Mouse (Mus musculus): ENCODE measurements at regions not wholly inside any gene's neighbourhood (a gene's known extent, or its start where the extent isn't known, plus 50 kb on each side); places are given as distances from the start of the nearest gene placed in this dataset.
A peak's percentile ranks its signal among the peaks of the same experiment; 100 is the strongest.

DNA sequence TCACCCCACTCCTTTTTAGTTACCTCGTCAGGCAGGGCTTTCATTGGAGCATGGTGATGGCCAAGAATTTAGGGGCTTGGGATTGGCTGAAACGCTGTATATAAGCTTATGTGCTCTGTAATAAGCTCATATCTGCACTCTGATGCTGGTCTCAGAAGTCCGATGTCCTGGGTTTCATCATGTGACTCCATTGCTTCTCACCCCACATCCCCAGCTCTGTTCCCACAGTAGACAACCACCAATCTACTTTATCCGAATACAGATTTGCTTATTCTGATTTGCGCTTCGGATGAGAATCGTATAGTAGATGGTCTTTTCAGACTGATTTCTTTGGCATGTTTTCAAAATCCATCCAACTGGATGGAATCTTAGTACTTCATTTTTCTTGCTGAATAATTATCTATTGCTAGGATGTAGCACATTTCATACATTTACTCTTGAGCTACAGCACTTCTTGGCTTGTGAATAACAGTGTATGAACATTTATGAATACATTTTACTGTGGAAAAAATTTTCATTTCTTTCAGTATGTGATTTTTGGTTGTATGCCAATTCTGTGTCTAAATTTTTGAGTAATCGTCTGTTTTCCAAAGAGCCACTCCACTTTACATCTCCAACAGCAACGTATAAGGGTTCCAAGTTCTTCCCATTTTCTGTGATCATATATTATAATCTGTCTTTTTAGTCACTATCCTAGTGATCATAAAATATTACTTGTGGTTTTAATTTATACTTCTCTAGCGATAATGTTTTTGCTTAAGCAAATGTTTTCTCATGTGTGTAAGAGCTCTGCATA, 185.7 kb downstream of the Hace1 start:
- DNase-seq (ENCODE audit: low spot score in 2 of 2), result no peak

DNA sequence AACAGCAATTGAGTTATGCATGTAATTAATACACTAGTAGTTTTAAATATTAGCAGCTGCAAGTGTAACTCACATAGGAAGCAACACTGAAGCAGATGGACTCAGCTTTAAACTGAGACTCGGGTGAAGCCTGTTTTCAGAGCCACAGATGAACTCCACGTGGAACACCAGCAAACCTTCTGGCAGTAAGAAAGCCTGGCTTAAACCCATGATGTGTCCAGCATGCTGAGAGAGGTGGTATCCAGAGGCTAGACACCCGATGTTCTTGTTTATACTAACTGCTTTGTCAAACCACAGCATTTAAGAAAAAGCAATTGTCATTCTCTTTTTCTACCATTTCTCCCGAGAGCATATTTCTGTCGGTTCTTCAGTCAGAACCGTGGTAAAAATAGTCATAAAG, 202.1 kb downstream of the Hace1 start:
- no peak for DNase-seq (ENCODE audit: low spot score in 2 of 2)

DNA sequence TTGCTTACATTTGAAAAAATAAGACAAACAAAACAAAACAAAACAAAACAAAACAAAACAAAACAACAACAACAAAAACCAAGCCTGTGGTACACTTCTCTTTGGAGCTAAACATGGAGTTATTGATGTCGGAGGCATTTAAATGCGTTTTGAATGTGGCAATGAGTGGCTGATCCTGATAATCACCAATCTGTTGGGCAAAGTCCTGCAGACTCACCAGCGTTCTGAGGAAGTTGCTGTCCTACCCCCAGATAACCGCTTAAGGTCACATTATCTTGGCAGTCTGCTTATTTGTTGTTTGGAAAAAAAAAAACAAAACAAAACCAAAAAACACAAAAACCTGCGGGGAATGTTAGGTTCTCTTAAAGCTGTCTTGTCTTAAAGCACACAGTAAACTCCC, 205.4 kb downstream of the Hace1 start:
- no peak for DNase-seq (ENCODE audit: low spot score in 2 of 2)

DNA sequence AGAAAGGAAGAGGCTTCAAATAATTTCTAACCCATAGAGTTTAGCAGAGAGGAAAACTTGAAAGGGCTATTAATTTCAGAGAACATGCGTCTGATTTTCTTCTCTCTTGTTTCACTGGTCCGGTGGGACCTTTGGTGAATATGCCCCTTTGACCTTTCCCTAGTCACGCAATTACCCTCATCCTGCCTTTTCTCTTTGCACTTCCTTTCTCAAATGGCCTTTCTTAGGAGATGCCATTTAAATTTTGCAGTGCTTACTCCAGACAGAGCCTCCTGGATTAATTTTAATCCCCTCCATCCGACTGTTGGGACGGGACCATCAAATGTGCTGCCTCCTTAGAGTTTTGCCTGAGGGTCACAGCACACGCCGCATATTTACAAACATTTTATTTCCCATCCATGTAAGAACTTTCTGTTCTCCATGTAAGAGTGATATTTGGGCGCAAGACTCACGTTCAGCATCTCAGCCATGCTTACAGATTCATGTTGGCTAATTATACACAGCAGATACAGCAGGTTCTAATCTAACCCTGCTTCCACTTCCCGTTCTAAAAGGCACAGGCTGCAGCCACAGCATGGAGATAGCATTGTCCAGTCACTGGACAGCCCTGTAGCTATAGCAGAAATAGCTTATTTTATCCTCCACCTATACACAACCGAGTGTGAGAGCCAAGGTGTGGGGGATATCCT, 206.0 kb downstream of the Hace1 start:
- DNase-seq (ENCODE audit: low spot score in 2 of 2), result no peak

- DNase-seq (ENCODE audit: low spot score in 2 of 2), result no peak
Measured at GRCm38 (mm10) chr10:45784150-45784479, 206.5 kb downstream of the Hace1 start.

- DNase-seq (ENCODE audit: low spot score in 2 of 2), result no peak
Measured at GRCm38 (mm10) chr10:45784575-45784974, 206.9 kb downstream of the Hace1 start.

- DNase-seq (ENCODE audit: low spot score in 2 of 2), result no peak
Measured at GRCm38 (mm10) chr10:45788356-45788755, 210.7 kb downstream of the Hace1 start.

DNA sequence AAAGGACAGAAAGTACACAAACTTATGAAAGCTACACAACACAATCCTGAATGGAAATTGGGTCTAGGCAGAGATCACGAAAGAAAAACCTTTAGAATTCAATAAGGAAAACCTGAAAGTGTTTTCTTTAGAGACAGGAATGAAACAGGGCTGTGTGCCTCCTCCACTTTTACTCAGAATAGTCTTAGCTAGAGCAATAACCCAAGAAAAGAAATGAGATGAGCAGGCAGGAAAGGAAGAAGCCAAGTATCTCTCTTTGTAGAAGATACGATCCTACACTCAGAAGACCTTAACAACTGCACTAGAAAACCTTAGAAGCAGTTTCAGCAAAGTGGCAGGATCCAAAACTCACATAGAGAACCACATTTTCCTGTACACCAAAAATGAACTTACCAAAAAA, 218.0 kb downstream of the Hace1 start:
- DNase-seq (ENCODE audit: low spot score in 2 of 2), result no peak

DNA sequence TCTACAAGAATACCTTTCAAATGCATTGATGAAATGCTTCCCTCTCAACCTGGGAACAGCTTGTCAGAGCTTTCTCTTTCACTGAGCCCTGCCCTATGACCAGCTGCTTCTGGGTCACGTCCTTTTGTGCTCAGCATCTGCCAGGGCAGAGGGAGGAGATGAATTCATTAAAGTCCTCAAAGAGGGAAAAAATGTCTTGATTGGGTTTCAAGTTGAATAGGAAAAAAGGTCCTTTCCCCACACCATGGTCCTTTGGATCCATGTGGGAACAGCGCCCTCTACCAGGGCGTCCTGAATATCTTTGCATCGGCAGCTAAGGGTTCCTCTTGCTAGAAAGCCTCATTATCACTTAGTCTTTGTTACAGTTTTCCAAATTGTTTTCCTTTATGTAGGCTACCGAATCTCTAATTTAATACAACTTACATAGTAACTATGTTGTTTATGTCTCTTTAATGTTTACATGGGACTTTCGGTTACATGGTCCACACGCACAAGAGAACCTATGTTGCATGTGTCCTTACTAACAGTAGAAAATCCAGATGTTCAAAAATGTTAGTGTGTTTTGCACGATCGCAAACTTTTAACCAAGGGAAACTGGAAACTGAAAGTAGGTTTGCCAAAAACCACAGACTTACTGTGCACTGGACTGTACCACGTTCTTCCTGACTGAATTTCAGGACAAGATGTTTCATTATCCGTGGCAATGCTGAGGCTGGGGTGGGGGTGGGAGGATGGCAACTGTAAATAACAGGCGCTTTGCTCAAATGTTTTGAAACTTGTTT, 222.6 kb downstream of the Hace1 start:
- peak in 1 of 2 experiments; percentile 5 for DNase-seq (ENCODE audit: low spot score in 2 of 2)

- no peak for DNase-seq (ENCODE audit: low spot score in 2 of 2)
Measured at GRCm38 (mm10) chr10:45801463-45801862, 223.8 kb downstream of the Hace1 start.

- DNase-seq (ENCODE audit: low spot score in 2 of 2), result no peak
Measured at GRCm38 (mm10) chr10:45806984-45807827, 229.6 kb downstream of the Hace1 start.

GRCm38 (mm10) chr10:45811882-45812281, 234.3 kb downstream of the Hace1 start:
- DNase-seq (ENCODE audit: low spot score in 2 of 2), result peak in 1 of 2 experiments; percentile 26

GRCm38 (mm10) chr10:45813804-45814203, 236.2 kb downstream of the Hace1 start:
- DNase-seq (ENCODE audit: low spot score in 2 of 2), result no peak

GRCm38 (mm10) chr10:45816679-45817078, 239.1 kb downstream of the Hace1 start:
- no peak for DNase-seq (ENCODE audit: low spot score in 2 of 2)

DNA sequence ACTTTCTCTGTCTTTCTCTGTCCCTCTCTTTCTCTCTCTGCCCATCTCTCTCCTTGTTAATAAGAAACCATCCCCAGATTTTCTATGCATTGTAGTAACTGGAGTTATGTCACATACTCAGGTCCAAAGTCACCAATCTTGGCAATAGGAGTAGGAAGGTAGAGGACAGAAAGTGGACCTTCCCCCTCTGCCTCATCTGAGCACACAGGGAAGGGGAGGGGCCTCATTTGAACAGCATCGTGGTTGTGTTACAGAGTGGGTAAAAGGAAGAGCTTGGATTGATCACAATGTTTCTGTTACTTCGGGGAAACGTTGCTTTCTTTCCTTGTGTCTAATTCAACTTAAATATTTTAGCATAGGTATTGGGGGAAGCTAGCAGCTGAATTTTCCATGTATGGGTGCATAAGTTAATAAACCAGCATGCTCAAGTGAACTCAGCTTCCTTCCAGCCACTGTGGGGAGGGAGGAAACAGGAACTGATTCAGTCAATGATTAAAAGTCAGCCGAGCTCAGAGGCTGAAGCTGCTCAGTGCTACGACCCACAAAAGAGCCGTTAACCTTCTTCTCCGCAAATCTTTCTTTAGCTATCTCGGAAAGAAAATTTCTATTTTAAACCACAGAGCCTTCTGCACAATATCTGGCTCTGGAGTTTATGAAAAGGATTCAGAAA, 243.5 kb downstream of the Hace1 start:
- DNase-seq (ENCODE audit: low spot score in 2 of 2), result no peak

- no peak for DNase-seq (ENCODE audit: low spot score in 2 of 2)
Measured at GRCm38 (mm10) chr10:45822251-45822650, 244.6 kb downstream of the Hace1 start.

GRCm38 (mm10) chr10:45823612-45824011, 246.0 kb downstream of the Hace1 start:
- no peak for DNase-seq (ENCODE audit: low spot score in 2 of 2)

- DNase-seq (ENCODE audit: low spot score in 2 of 2), result no peak
Measured at GRCm38 (mm10) chr10:45848654-45849053, 271.0 kb downstream of the Hace1 start.

- no peak for DNase-seq (ENCODE audit: low spot score in 2 of 2)
Measured at GRCm38 (mm10) chr10:45849841-45850240, 272.2 kb downstream of the Hace1 start.

- no peak for DNase-seq (ENCODE audit: low spot score in 2 of 2)
Measured at GRCm38 (mm10) chr10:45850625-45851024, 273.0 kb downstream of the Hace1 start.

DNA sequence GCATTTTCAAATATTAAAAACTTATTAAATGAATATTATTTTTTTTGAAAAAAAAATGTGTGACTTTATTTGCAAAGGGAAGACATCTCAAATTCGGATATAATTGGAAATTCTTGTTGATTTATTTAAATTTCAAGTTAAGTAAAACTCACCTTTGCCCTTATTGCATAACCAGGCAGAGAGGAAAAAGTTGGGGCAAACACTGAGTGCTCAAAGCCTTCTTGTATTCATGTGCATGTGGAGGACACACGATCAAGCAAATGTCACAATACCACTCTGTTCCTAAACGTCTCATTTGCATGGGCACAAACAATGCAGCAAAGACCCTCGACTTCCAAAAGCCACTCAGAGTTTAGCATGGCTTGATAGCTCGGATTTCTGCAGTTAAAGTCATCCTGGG, 275.1 kb downstream of the Hace1 start:
- DNase-seq (ENCODE audit: low spot score in 2 of 2), result no peak
